Mouse (Mus musculus): ENCODE results near the gene Cacna2d4. TPM values are rescaled to one million over a fixed set of nuclear protein-coding genes. Genes with fewer than 3 reads are reported as not detected.

Gene Cacna2d4
- polyA plus RNA-seq, 1 experiment from 2014 or later, result 0.03 TPM

- peak; percentile 86 for DNase-seq
- Histone ChIP-seq H3K9me3 (ENCODE audit: low read depth, low read length) (no peaks in the 10 kb centered on the region), H3K4me1 (ENCODE audit: insufficient read depth) (0 out of 2 replicates have a peak, but pooled peaks cover 6% of the 10 kb centered on the region), H3K27me3 (ENCODE audit: insufficient read depth, low read length) (no peaks in the 10 kb centered on the region), H3K9ac (no peak within 1 kb of the TSS; the same call in 1 of the 2 replicates), H3K4me2 (no peak within 1 kb of the TSS), H3K36me3 (ENCODE audit: insufficient read depth) (peaks cover 14% of the 10 kb centered on the region), H3K27ac (ENCODE audit: low read depth) (peak within 1 kb of the TSS; percentile 59; the same call in 1 of the 2 replicates), H3K4me3 (ENCODE audit: low read depth, low read length) (no peak within 1 kb of the TSS)
- no peak for TF ChIP-seq CTCF (IDR thresholded peaks at IDR 0.05; ENCODE audit: low read depth)
- peak; percentile 82 for ATAC-seq (ENCODE audit: insufficient read depth)
- WGBS, result 32% methylated on average over 17 of the region's 17 CpGs
Observed at GRCm38 (mm10) chr6:119196382-119197305, 39.7 kb upstream of the Cacna2d4 start, which contains the start of gene Cacna1c. Cacna1c (minus strand) TSS chr6:119196418.

- Histone ChIP-seq H3K4me2 (no peak overlapping the region), H3K27ac (ENCODE audit: low read depth) (peak overlapping the region; percentile 39; the same call in 1 of the 2 replicates), H3K4me1 (ENCODE audit: insufficient read depth) (0 out of 2 replicates have a peak, but pooled peaks cover 6% of the 10 kb centered on the region), H3K36me3 (ENCODE audit: insufficient read depth) (peaks cover 4% of the 10 kb centered on the region; the same call in 1 of the 2 replicates), H3K9ac (no peak overlapping the region), H3K9me3 (ENCODE audit: low read depth, low read length) (no peaks in the 10 kb centered on the region), H3K4me3 (ENCODE audit: low read depth, low read length) (no peak overlapping the region), H3K27me3 (ENCODE audit: insufficient read depth, low read length) (no peaks in the 10 kb centered on the region)
- DNase-seq (peak; percentile 70), ATAC-seq (ENCODE audit: insufficient read depth) (peak; percentile 52)
- WGBS, result 40% methylated on average over 15 of the region's 15 CpGs
- TF ChIP-seq CTCF (IDR thresholded peaks at IDR 0.05; ENCODE audit: low read depth), result no peak
Observed at GRCm38 (mm10) chr6:119198534-119199273, 37.6 kb upstream of the Cacna2d4 start.

GRCm38 (mm10) chr6:119199274-119199879 is 36.9 kb upstream of the Cacna2d4 start:
- DNase-seq (no peak), ATAC-seq (ENCODE audit: insufficient read depth) (no peak)
- TF ChIP-seq CTCF (IDR thresholded peaks at IDR 0.05; ENCODE audit: low read depth), result no peak
- H3K9me3 ChIP-seq (ENCODE audit: low read depth, low read length), result no peaks in the 10 kb centered on the region
- peak overlapping the region; percentile 28; the same call in 1 of the 2 replicates for H3K27ac ChIP-seq (ENCODE audit: low read depth)
- H3K27me3 ChIP-seq (ENCODE audit: insufficient read depth, low read length), result no peaks in the 10 kb centered on the region
- no peaks in the 10 kb centered on the region for H3K36me3 ChIP-seq (ENCODE audit: insufficient read depth)
- no peak overlapping the region for H3K9ac ChIP-seq
- H3K4me2 ChIP-seq, result no peak overlapping the region
- 0 out of 2 replicates have a peak, but pooled peaks cover 6% of the 10 kb centered on the region for H3K4me1 ChIP-seq (ENCODE audit: insufficient read depth)
- 42% methylated on average over 8 of the region's 8 CpGs for WGBS
- H3K4me3 ChIP-seq (ENCODE audit: low read depth, low read length), result no peak overlapping the region

- no peak for ATAC-seq (ENCODE audit: insufficient read depth)
Observed at GRCm38 (mm10) chr6:119200362-119200761, 36.0 kb upstream of the Cacna2d4 start.

GRCm38 (mm10) chr6:119201575-119201974 is 34.8 kb upstream of the Cacna2d4 start:
- Histone ChIP-seq H3K4me2 (no peak overlapping the region), H3K4me3 (ENCODE audit: low read depth, low read length) (no peak overlapping the region), H3K27ac (ENCODE audit: low read depth) (no peak overlapping the region), H3K9me3 (ENCODE audit: low read depth, low read length) (no peaks in the 10 kb centered on the region), H3K9ac (no peak overlapping the region), H3K27me3 (ENCODE audit: insufficient read depth, low read length) (no peaks in the 10 kb centered on the region), H3K36me3 (ENCODE audit: insufficient read depth) (no peaks in the 10 kb centered on the region), H3K4me1 (ENCODE audit: insufficient read depth) (no peaks in the 10 kb centered on the region)
- DNase-seq (no peak), ATAC-seq (ENCODE audit: insufficient read depth) (no peak)
- TF ChIP-seq CTCF (IDR thresholded peaks at IDR 0.05; ENCODE audit: low read depth), result no peak
- 73% methylated on average over 4 of the region's 4 CpGs for WGBS

More at GRCm38 (mm10) chr6:119200362-119200761, 36.0 kb upstream of the Cacna2d4 start:
- 0 out of 2 replicates have a peak, but pooled peaks cover 6% of the 10 kb centered on the region for H3K4me1 ChIP-seq (ENCODE audit: insufficient read depth)
- H3K9ac ChIP-seq, result no peak overlapping the region
- TF ChIP-seq CTCF (IDR thresholded peaks at IDR 0.05; ENCODE audit: low read depth), result no peak
- WGBS, result 75% methylated on average over 5 of the region's 5 CpGs
- H3K27ac ChIP-seq (ENCODE audit: low read depth), result no peak overlapping the region
- no peaks in the 10 kb centered on the region for H3K36me3 ChIP-seq (ENCODE audit: insufficient read depth)
- H3K4me3 ChIP-seq (ENCODE audit: low read depth, low read length), result no peak overlapping the region
- no peaks in the 10 kb centered on the region for H3K9me3 ChIP-seq (ENCODE audit: low read depth, low read length)
- no peaks in the 10 kb centered on the region for H3K27me3 ChIP-seq (ENCODE audit: insufficient read depth, low read length)
- H3K4me2 ChIP-seq, result no peak overlapping the region
- no peak for DNase-seq

GRCm38 (mm10) chr6:119204286-119204685 is 32.0 kb upstream of the Cacna2d4 start:
- H3K4me3 ChIP-seq (ENCODE audit: low read depth, low read length), result no peak overlapping the region
- no peak overlapping the region for H3K27ac ChIP-seq (ENCODE audit: low read depth)
- peak; percentile 63; the same call in 1 of the 2 replicates for ATAC-seq (ENCODE audit: insufficient read depth)
- DNase-seq, result peak; percentile 34
- WGBS, result 54% methylated on average over 7 of the region's 7 CpGs
- H3K4me1 ChIP-seq (ENCODE audit: insufficient read depth), result no peaks in the 10 kb centered on the region
- no peaks in the 10 kb centered on the region for H3K9me3 ChIP-seq (ENCODE audit: low read depth, low read length)
- no peak for TF ChIP-seq CTCF (IDR thresholded peaks at IDR 0.05; ENCODE audit: low read depth)
- no peak overlapping the region for H3K9ac ChIP-seq
- no peak overlapping the region for H3K4me2 ChIP-seq
- H3K27me3 ChIP-seq (ENCODE audit: insufficient read depth, low read length), result no peaks in the 10 kb centered on the region
- no peaks in the 10 kb centered on the region for H3K36me3 ChIP-seq (ENCODE audit: insufficient read depth)

Measured in lung, embryonic 14.5 days (tissue).